Mouse (Mus musculus) forebrain, embryonic 10.5 days (tissue): ENCODE data around the gene Tnfaip2. TPM values are rescaled to one million over a fixed set of nuclear protein-coding genes. Genes with fewer than 3 reads are reported as not detected.

Experiments
- DNase-seq: peaks from one replicate; pipeline ENCODE4 v3.0.0-alpha.2; 2017; ENCODE audit warnings: low spot score; ENCODE audit errors: extremely low spot score
- H3K27ac ChIP-seq: fragments of 300-500 bp; sonication (generic); 2 replicates; pipeline ENCODE4 v1.5.1; 2016; ENCODE audit warnings: mild to moderate bottlenecking
- H3K27me3 ChIP-seq: fragments of 300-500 bp; sonication (generic); 2 replicates; pipeline ENCODE4 v1.6.1; 2016; ENCODE audit warnings: mild to moderate bottlenecking; ENCODE audit not compliant: poor library complexity, severe bottlenecking
- H3K36me3 ChIP-seq: fragments of 300-500 bp; sonication (generic); replicated peaks from 2 replicates; pipeline ENCODE4 v1.6.1; 2016; ENCODE audit warnings: mild to moderate bottlenecking, moderate library complexity
- H3K4me1 ChIP-seq: fragments of 300-500 bp; sonication (generic); 2 replicates; pipeline ENCODE4 v1.6.1; 2016
- H3K4me3 ChIP-seq: fragments of 300-500 bp; sonication (generic); 2 replicates; pipeline ENCODE4 v1.5.1; 2016; ENCODE audit warnings: mild to moderate bottlenecking, moderate library complexity
- H3K9me3 ChIP-seq: fragments of 300-500 bp; sonication (generic); 2 replicates; pipeline ENCODE4 v1.6.1; 2016; ENCODE audit warnings: mild to moderate bottlenecking, moderate library complexity
- WGBS: fragments of 180-500 bp; shearing (Covaris S2); methylation state at CpG from one replicate; pipeline ENCODE4 v1.1.7; 2016; 5-methylcytosine and 5-hydroxymethylcytosine counted together
- polyA plus RNA-seq: library from polyadenylated mRNA; unstranded; fragments of >200 nt; fragmentation: Nextera tagmentation; extraction: Ambion mirVana; gene quantifications from 2 replicates; pipeline ENCODE4 v1.2.1, GENCODE M21; 2016

Gene Tnfaip2
- polyA plus RNA-seq, 1 experiment from 2014 or later, result 2.1 TPM

GRCm38 (mm10) chr12:111474893-111475643, 32.8 kb downstream of the Tnfaip2 start:
- H3K9me3 ChIP-seq, result peaks cover 7% of the 10 kb centered on the region; the same call in 1 of the 2 replicates
- H3K4me3 ChIP-seq, result no peak overlapping the region
- H3K27ac ChIP-seq, result 0 out of 2 replicates have a peak overlapping the region, but pooled peaks have one; percentile 30
- WGBS, result 60% methylated on average over 8 of the region's 8 CpGs
- no peak for DNase-seq
- no peaks in the 10 kb centered on the region for H3K36me3 ChIP-seq
- H3K4me1 ChIP-seq, result peaks cover 19% of the 10 kb centered on the region
- no peaks in the 10 kb centered on the region for H3K27me3 ChIP-seq

- H3K9me3 ChIP-seq, result peaks cover 7% of the 10 kb centered on the region; the same call in 1 of the 2 replicates
- peaks cover 30% of the 10 kb centered on the region for H3K27me3 ChIP-seq
- no peak for DNase-seq
- H3K4me1 ChIP-seq, result peaks cover 31% of the 10 kb centered on the region
- 63% methylated on average over 5 of the region's 5 CpGs for WGBS
- no peaks in the 10 kb centered on the region for H3K36me3 ChIP-seq
- no peak overlapping the region for H3K4me3 ChIP-seq
- no peak overlapping the region for H3K27ac ChIP-seq
These were observed 36.7 kb downstream of the Tnfaip2 start for GRCm38 (mm10) chr12:111478924-111479323.

- peaks cover 26% of the 10 kb centered on the region for H3K4me1 ChIP-seq
- no peak overlapping the region for H3K27ac ChIP-seq
- WGBS, result 63% methylated on average over 2 of the region's 2 CpGs
- no peak for DNase-seq
- no peak overlapping the region for H3K4me3 ChIP-seq
- peaks cover 40% of the 10 kb centered on the region for H3K27me3 ChIP-seq
- no peaks in the 10 kb centered on the region for H3K36me3 ChIP-seq
- peaks cover 7% of the 10 kb centered on the region; the same call in 1 of the 2 replicates for H3K9me3 ChIP-seq
These were observed 37.6 kb downstream of the Tnfaip2 start for GRCm38 (mm10) chr12:111479917-111480316.

GRCm38 (mm10) chr12:111485046-111485651, 42.9 kb downstream of the Tnfaip2 start:
- peak overlapping the region; percentile 86 for H3K27ac ChIP-seq
- peaks cover 39% of the 10 kb centered on the region for H3K4me1 ChIP-seq
- no peaks in the 10 kb centered on the region for H3K36me3 ChIP-seq
- H3K9me3 ChIP-seq, result no peaks in the 10 kb centered on the region
- peaks cover 92% of the 10 kb centered on the region for H3K27me3 ChIP-seq
- peak overlapping the region; percentile 63 for H3K4me3 ChIP-seq
- under 1% methylated on average over 63 of the region's 63 CpGs for WGBS
- peak; percentile 35 for DNase-seq

GRCm38 (mm10) chr12:111485652-111486306, 43.5 kb downstream of the Tnfaip2 start, which contains the start of gene Gm266:
Gm266 (minus strand) TSS chr12:111485823.
- Histone ChIP-seq H3K9me3 (no peaks in the 10 kb centered on the region), H3K36me3 (no peaks in the 10 kb centered on the region), H3K4me1 (peaks cover 39% of the 10 kb centered on the region), H3K27me3 (peaks cover 91% of the 10 kb centered on the region), H3K27ac (peak within 1 kb of the TSS; percentile 86), H3K4me3 (peak within 1 kb of the TSS; percentile 63)
- under 1% methylated on average over 55 of the region's 58 CpGs for WGBS
- peak; percentile 76 for DNase-seq

- peak overlapping the region; percentile 86 for H3K27ac ChIP-seq
- WGBS, result 4% methylated on average over 12 of the region's 12 CpGs
- H3K27me3 ChIP-seq, result peaks cover 84% of the 10 kb centered on the region
- peak overlapping the region; percentile 63 for H3K4me3 ChIP-seq
- H3K36me3 ChIP-seq, result no peaks in the 10 kb centered on the region
- DNase-seq, result no peak
- H3K9me3 ChIP-seq, result no peaks in the 10 kb centered on the region
- peaks cover 33% of the 10 kb centered on the region for H3K4me1 ChIP-seq
These were observed 44.2 kb downstream of the Tnfaip2 start for GRCm38 (mm10) chr12:111486455-111486854.

GRCm38 (mm10) chr12:111489261-111489865, 47.1 kb downstream of the Tnfaip2 start:
- no peak overlapping the region for H3K27ac ChIP-seq
- no peaks in the 10 kb centered on the region for H3K36me3 ChIP-seq
- DNase-seq, result no peak
- H3K9me3 ChIP-seq, result no peaks in the 10 kb centered on the region
- 81% methylated on average over 11 of the region's 11 CpGs for WGBS
- H3K4me3 ChIP-seq, result no peak overlapping the region
- peaks cover 62% of the 10 kb centered on the region for H3K27me3 ChIP-seq
- peaks cover 28% of the 10 kb centered on the region for H3K4me1 ChIP-seq

GRCm38 (mm10) chr12:111494931-111495330, 52.7 kb downstream of the Tnfaip2 start:
- Histone ChIP-seq H3K27me3 (peaks cover 6% of the 10 kb centered on the region; the same call in 1 of the 2 replicates), H3K36me3 (no peaks in the 10 kb centered on the region), H3K9me3 (no peaks in the 10 kb centered on the region), H3K4me3 (no peak overlapping the region), H3K27ac (no peak overlapping the region), H3K4me1 (peaks cover 10% of the 10 kb centered on the region)
- 78% methylated on average over 4 of the region's 4 CpGs for WGBS
- DNase-seq, result no peak

- Histone ChIP-seq H3K4me3 (no peak overlapping the region), H3K4me1 (peaks cover 27% of the 10 kb centered on the region), H3K27me3 (no peaks in the 10 kb centered on the region), H3K9me3 (no peaks in the 10 kb centered on the region), H3K36me3 (no peaks in the 10 kb centered on the region), H3K27ac (no peak overlapping the region)
- WGBS, result 48% methylated on average over 2 of the region's 2 CpGs
- DNase-seq, result no peak
These were observed 54.8 kb downstream of the Tnfaip2 start for GRCm38 (mm10) chr12:111497076-111497475.

GRCm38 (mm10) chr12:111499617-111500016, 57.3 kb downstream of the Tnfaip2 start:
- peaks cover 36% of the 10 kb centered on the region for H3K4me1 ChIP-seq
- WGBS, result 59% methylated on average over 5 of the region's 5 CpGs
- H3K4me3 ChIP-seq, result no peak overlapping the region
- DNase-seq, result no peak
- H3K27ac ChIP-seq, result peak overlapping the region; percentile 86; the same call in 1 of the 2 replicates
- H3K9me3 ChIP-seq, result 0 out of 2 replicates have a peak, but pooled peaks cover 4% of the 10 kb centered on the region
- H3K36me3 ChIP-seq, result no peaks in the 10 kb centered on the region
- H3K27me3 ChIP-seq, result peaks cover 8% of the 10 kb centered on the region

- WGBS, result 18% methylated on average over 5 of the region's 5 CpGs
- peak; percentile 71 for DNase-seq
- H3K27ac ChIP-seq, result peak overlapping the region; percentile 86
- peaks cover 40% of the 10 kb centered on the region for H3K4me1 ChIP-seq
- peak overlapping the region; percentile 35 for H3K4me3 ChIP-seq
- H3K36me3 ChIP-seq, result no peaks in the 10 kb centered on the region
- H3K9me3 ChIP-seq, result 0 out of 2 replicates have a peak, but pooled peaks cover 4% of the 10 kb centered on the region
- H3K27me3 ChIP-seq, result peaks cover 8% of the 10 kb centered on the region
These were observed 58.5 kb downstream of the Tnfaip2 start for GRCm38 (mm10) chr12:111500725-111501124.

- 0 out of 2 replicates have a peak, but pooled peaks cover 4% of the 10 kb centered on the region for H3K9me3 ChIP-seq
- no peak for DNase-seq
These were observed 60.8 kb downstream of the Tnfaip2 start for GRCm38 (mm10) chr12:111503063-111503567.

More at GRCm38 (mm10) chr12:111503063-111503567, 60.8 kb downstream of the Tnfaip2 start:
- Histone ChIP-seq H3K4me3 (no peak overlapping the region), H3K4me1 (peaks cover 40% of the 10 kb centered on the region), H3K27me3 (peaks cover 8% of the 10 kb centered on the region), H3K36me3 (no peaks in the 10 kb centered on the region), H3K27ac (no peak overlapping the region)
- 86% methylated on average over 12 of the region's 12 CpGs for WGBS
